Mouse (Mus musculus): ENCODE measurements around the gene Ranbp10. TPM values are rescaled to one million over a fixed set of nuclear protein-coding genes. Genes with fewer than 3 reads are reported as not detected.

Gene Ranbp10
- polyA plus RNA-seq, 1 experiment from 2014 or later = 17.0 TPM

DNA sequence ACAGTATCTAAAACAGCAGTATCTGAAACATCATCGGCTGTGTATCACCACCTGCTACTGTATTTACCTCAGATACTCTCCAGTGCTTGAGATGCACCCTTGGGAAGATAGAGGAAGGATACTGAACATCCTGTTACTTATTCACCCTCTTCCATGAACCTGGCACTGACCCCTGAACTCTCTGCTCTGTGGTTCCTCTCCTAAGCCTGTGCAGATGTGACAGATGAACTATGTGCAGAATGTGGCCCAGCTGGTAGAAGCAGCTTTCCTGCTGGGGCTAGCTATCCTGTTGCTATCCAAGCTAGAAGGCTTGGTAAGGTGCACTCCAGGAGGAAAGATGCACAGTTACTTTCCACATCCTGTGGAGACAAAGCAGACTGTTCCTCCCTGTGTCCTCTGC, 33.8 kb downstream of the Ranbp10 start:
- Histone ChIP-seq H3K9ac (ENCODE audit: low read length) (no peak overlapping the region), H3K27me3 (ENCODE audit: control insufficient read depth, insufficient read depth, low read length) (no peaks in the 10 kb centered on the region), H3K36me3 (ENCODE audit: control insufficient read depth, insufficient read depth, low read length) (peaks cover 4% of the 10 kb centered on the region; the same call in 1 of the 2 replicates), H3K9me3 (ENCODE audit: control insufficient read depth, low read length) (no peaks in the 10 kb centered on the region; the same call in 1 of the 2 replicates), H3K27ac (replicated peaks; ENCODE audit: low read depth, low read length) (no peak overlapping the region), H3K4me3 (ENCODE audit: low read depth, low read length) (no peak overlapping the region), H3K4me1 (ENCODE audit: control insufficient read depth, insufficient read depth, low read length) (no peaks in the 10 kb centered on the region), H3K4me2 (ENCODE audit: low read depth, severe bottlenecking) (no peak overlapping the region)
- 97% methylated on average over 1 of the region's 1 CpGs for WGBS
- ATAC-seq (ENCODE audit: insufficient number of reproducible peaks, low FRiP score, low TSS enrichment, low read depth) (no peak), DNase-seq (ENCODE audit: low spot score) (no peak)

DNA sequence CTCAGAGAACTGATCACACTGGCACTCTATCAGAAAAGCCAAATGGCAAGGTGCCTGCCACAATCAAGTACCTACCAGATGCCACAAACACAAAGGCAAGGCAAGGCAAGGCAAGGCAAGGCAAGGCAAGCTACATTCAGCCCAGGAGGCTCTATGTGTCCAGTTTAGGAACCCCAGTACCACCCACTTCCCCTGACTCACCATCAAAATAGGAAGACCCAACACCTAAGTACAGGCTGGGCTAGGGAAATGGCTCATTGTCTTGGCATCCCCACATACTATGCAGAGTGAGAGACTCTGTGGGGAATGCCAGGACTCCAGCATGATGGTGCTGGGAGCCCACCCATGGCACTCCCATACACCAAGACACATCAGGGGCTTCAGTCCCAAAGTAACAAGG, 37.5 kb downstream of the Ranbp10 start:
- no peak for DNase-seq (ENCODE audit: low spot score)
- no peaks in the 10 kb centered on the region for H3K27me3 ChIP-seq (ENCODE audit: control insufficient read depth, insufficient read depth, low read length)
- H3K9ac ChIP-seq (ENCODE audit: low read length) = no peak overlapping the region
- no peak for ATAC-seq (ENCODE audit: insufficient number of reproducible peaks, low FRiP score, low TSS enrichment, low read depth)
- no peak overlapping the region for H3K4me2 ChIP-seq (ENCODE audit: low read depth, severe bottlenecking)
- no peak overlapping the region for H3K4me3 ChIP-seq (ENCODE audit: low read depth, low read length)
- peaks cover 5% of the 10 kb centered on the region for H3K36me3 ChIP-seq (ENCODE audit: control insufficient read depth, insufficient read depth, low read length)
- H3K9me3 ChIP-seq (ENCODE audit: control insufficient read depth, low read length) = no peaks in the 10 kb centered on the region; the same call in 1 of the 2 replicates
- no peak overlapping the region for H3K27ac ChIP-seq (replicated peaks; ENCODE audit: low read depth, low read length)
- H3K4me1 ChIP-seq (ENCODE audit: control insufficient read depth, insufficient read depth, low read length) = no peaks in the 10 kb centered on the region

DNA sequence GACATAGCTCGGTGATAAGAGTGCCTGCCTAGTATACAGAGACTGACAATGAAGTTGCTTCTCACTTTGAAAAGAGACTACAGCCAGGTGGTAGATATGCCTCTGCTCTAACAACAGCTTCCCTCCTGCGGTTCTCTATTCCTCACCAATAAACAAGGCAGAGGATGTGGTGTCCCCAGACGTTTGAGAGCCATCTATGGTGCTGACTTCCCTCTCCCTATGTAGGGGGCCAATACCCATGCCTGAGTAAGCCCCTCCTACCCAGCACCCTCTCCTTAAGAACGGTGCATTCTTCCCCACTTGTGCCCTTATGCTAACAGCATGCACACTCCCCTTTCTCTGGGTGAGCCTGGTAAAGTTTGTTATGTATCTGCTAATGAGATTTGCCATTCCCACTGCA, 38.2 kb downstream of the Ranbp10 start:
- DNase-seq (ENCODE audit: low spot score) (no peak), ATAC-seq (ENCODE audit: insufficient number of reproducible peaks, low FRiP score, low TSS enrichment, low read depth) (no peak)
- Histone ChIP-seq H3K4me2 (ENCODE audit: low read depth, severe bottlenecking) (no peak overlapping the region), H3K9ac (ENCODE audit: low read length) (no peak overlapping the region), H3K36me3 (ENCODE audit: control insufficient read depth, insufficient read depth, low read length) (peaks cover 4% of the 10 kb centered on the region), H3K4me1 (ENCODE audit: control insufficient read depth, insufficient read depth, low read length) (no peaks in the 10 kb centered on the region), H3K4me3 (ENCODE audit: low read depth, low read length) (no peak overlapping the region), H3K9me3 (ENCODE audit: control insufficient read depth, low read length) (no peaks in the 10 kb centered on the region; the same call in 1 of the 2 replicates), H3K27ac (replicated peaks; ENCODE audit: low read depth, low read length) (no peak overlapping the region), H3K27me3 (ENCODE audit: control insufficient read depth, insufficient read depth, low read length) (no peaks in the 10 kb centered on the region)
- WGBS = 60% methylated on average over 4 of the region's 4 CpGs

DNA sequence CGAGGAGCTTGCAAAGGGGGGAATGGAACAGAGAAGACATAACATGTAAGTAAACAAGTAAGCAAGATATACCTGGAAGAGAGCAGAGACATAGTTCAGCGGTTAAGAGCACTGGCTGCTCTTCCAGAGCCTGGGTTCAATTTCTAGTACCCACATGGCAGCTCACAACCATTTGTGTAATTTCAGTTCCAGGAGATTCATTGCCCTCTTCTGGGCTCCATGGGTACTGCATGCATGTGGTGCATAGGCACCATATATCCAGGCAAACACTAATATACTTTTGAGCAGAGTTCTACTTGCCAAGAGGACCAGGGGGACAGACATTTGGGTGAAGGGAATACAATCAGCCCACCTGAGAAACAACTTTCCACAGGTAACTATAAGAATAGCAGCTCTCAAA, 38.9 kb downstream of the Ranbp10 start:
- DNase-seq (ENCODE audit: low spot score) (peak; percentile 73), ATAC-seq (ENCODE audit: insufficient number of reproducible peaks, low FRiP score, low TSS enrichment, low read depth) (no peak)
- WGBS = 90% methylated on average over 2 of the region's 2 CpGs

DNA sequence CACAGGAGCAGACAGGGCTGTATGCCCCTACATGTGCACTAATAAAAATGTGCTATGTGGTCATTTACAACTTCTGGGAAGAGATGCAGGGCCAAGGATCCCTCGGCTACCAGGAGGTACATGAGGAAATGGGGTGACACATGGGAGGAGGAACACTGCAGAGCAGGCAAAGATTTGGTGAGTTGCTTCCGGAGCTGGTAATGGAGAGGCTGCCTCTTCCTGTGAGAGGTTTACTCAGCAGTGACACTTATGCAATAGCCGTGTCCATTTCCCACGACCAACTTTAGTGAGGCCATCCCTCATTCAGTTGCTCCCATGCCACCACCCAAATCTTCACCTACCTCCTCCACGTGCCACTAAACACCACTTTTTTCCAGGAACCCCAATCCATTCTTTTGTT, 46.9 kb downstream of the Ranbp10 start:
- no peak overlapping the region for H3K4me3 ChIP-seq (ENCODE audit: low read depth, low read length)
- DNase-seq (ENCODE audit: low spot score) (no peak), ATAC-seq (ENCODE audit: insufficient number of reproducible peaks, low FRiP score, low TSS enrichment, low read depth) (no peak)
- H3K27me3 ChIP-seq (ENCODE audit: control insufficient read depth, insufficient read depth, low read length) = no peaks in the 10 kb centered on the region
- H3K4me1 ChIP-seq (ENCODE audit: control insufficient read depth, insufficient read depth, low read length) = no peaks in the 10 kb centered on the region
- H3K9ac ChIP-seq (ENCODE audit: low read length) = no peak overlapping the region
- H3K4me2 ChIP-seq (ENCODE audit: low read depth, severe bottlenecking) = no peak overlapping the region
- peaks cover 18% of the 10 kb centered on the region; the same call in 1 of the 2 replicates for H3K36me3 ChIP-seq (ENCODE audit: control insufficient read depth, insufficient read depth, low read length)
- WGBS = 93% methylated on average over 5 of the region's 5 CpGs
- no peaks in the 10 kb centered on the region for H3K9me3 ChIP-seq (ENCODE audit: control insufficient read depth, low read length)
- H3K27ac ChIP-seq (replicated peaks; ENCODE audit: low read depth, low read length) = no peak overlapping the region

More for the DNA sequence above, 38.9 kb downstream of the Ranbp10 start:
- H3K9ac ChIP-seq (ENCODE audit: low read length) = no peak overlapping the region
- no peak overlapping the region for H3K4me3 ChIP-seq (ENCODE audit: low read depth, low read length)
- H3K9me3 ChIP-seq (ENCODE audit: control insufficient read depth, low read length) = no peaks in the 10 kb centered on the region; the same call in 1 of the 2 replicates
- H3K4me2 ChIP-seq (ENCODE audit: low read depth, severe bottlenecking) = no peak overlapping the region
- no peaks in the 10 kb centered on the region for H3K4me1 ChIP-seq (ENCODE audit: control insufficient read depth, insufficient read depth, low read length)
- no peak overlapping the region for H3K27ac ChIP-seq (replicated peaks; ENCODE audit: low read depth, low read length)
- no peaks in the 10 kb centered on the region for H3K27me3 ChIP-seq (ENCODE audit: control insufficient read depth, insufficient read depth, low read length)
- H3K36me3 ChIP-seq (ENCODE audit: control insufficient read depth, insufficient read depth, low read length) = peaks cover 3% of the 10 kb centered on the region; the same call in 1 of the 2 replicates

DNA sequence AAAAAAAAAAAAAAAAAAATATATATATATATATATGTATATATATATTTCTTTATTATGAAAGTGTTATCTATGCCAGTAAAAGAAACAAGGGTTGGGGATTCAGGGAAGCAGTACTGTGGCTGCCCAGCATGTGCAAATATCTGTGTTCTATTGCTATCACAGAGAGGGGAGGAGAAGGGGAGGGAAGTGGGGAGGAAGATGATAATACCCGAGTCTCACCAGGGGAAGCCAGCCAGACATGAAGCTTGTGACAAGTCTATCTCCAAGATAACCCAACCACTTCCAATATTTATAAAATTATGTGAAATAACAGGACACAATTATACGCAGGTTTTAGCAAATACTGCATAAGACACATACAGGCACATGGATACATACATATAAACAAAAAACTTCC, 49.3 kb downstream of the Ranbp10 start:
- Histone ChIP-seq H3K27ac (replicated peaks; ENCODE audit: low read depth, low read length) (no peak overlapping the region), H3K4me2 (ENCODE audit: low read depth, severe bottlenecking) (no peak overlapping the region), H3K4me1 (ENCODE audit: control insufficient read depth, insufficient read depth, low read length) (no peaks in the 10 kb centered on the region), H3K9me3 (ENCODE audit: control insufficient read depth, low read length) (no peaks in the 10 kb centered on the region), H3K9ac (ENCODE audit: low read length) (no peak overlapping the region), H3K27me3 (ENCODE audit: control insufficient read depth, insufficient read depth, low read length) (no peaks in the 10 kb centered on the region), H3K4me3 (ENCODE audit: low read depth, low read length) (no peak overlapping the region), H3K36me3 (ENCODE audit: control insufficient read depth, insufficient read depth, low read length) (peaks cover 35% of the 10 kb centered on the region)
- DNase-seq (ENCODE audit: low spot score) (no peak), ATAC-seq (ENCODE audit: insufficient number of reproducible peaks, low FRiP score, low TSS enrichment, low read depth) (no peak)
- 87% methylated on average over 2 of the region's 2 CpGs for WGBS

DNA sequence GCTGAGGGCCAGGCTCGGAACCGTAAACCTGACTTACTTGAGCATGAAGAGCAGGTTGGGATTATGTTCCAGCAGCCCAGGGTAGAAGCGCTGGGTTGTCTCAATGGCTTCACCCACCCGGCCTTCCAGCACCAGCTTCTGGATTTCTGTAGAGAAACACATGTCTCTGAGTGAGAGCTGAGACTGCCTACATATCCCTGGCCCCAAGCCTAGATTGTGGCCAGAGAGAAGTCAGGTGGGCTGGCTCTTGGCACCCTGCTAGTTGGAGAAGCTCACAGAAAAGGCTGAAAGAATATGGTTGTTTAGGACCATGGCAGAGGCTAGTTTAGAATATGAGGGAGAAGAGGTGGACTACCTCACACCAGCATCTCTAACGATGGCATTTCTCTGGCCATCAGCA, 52.7 kb downstream of the Ranbp10 start:
- H3K4me1 ChIP-seq (ENCODE audit: control insufficient read depth, insufficient read depth, low read length) = no peaks in the 10 kb centered on the region
- DNase-seq (ENCODE audit: low spot score) (no peak), ATAC-seq (ENCODE audit: insufficient number of reproducible peaks, low FRiP score, low TSS enrichment, low read depth) (no peak)
- peaks cover 36% of the 10 kb centered on the region for H3K36me3 ChIP-seq (ENCODE audit: control insufficient read depth, insufficient read depth, low read length)
- no peak overlapping the region for H3K9ac ChIP-seq (ENCODE audit: low read length)
- WGBS = 94% methylated on average over 5 of the region's 5 CpGs
- no peaks in the 10 kb centered on the region for H3K27me3 ChIP-seq (ENCODE audit: control insufficient read depth, insufficient read depth, low read length)
- H3K27ac ChIP-seq (replicated peaks; ENCODE audit: low read depth, low read length) = 0 out of 2 replicates have a peak overlapping the region, but pooled peaks have one; percentile 14
- no peak overlapping the region for H3K4me3 ChIP-seq (ENCODE audit: low read depth, low read length)
- no peaks in the 10 kb centered on the region for H3K9me3 ChIP-seq (ENCODE audit: control insufficient read depth, low read length)
- H3K4me2 ChIP-seq (ENCODE audit: low read depth, severe bottlenecking) = no peak overlapping the region

DNA sequence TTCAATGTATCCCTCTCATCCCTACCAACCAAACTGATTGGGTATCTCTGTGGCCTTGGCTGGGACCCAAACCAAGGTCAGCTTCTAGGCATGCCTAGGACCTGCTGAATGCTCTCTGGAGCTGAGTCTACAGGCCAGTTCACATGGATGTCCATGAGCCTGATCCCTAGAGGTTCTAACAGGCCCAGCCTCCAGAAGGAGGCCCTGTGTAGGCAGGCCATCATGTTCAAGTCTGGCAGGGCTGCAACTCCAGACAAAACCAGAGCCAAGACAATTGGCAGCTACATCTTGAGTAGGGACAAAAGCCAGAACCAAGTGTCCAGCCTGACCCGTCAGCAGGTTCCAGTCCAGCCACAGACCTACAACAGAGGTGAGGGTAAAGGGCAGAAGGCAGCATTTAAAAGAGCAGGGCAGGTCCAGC, 53.7 kb downstream of the Ranbp10 start:
- Histone ChIP-seq H3K9ac (ENCODE audit: low read length) (no peak overlapping the region), H3K9me3 (ENCODE audit: control insufficient read depth, low read length) (no peaks in the 10 kb centered on the region), H3K4me3 (ENCODE audit: low read depth, low read length) (no peak overlapping the region), H3K27ac (replicated peaks; ENCODE audit: low read depth, low read length) (no peak overlapping the region), H3K36me3 (ENCODE audit: control insufficient read depth, insufficient read depth, low read length) (peaks cover 40% of the 10 kb centered on the region), H3K4me2 (ENCODE audit: low read depth, severe bottlenecking) (no peak overlapping the region), H3K4me1 (ENCODE audit: control insufficient read depth, insufficient read depth, low read length) (no peaks in the 10 kb centered on the region), H3K27me3 (ENCODE audit: control insufficient read depth, insufficient read depth, low read length) (no peaks in the 10 kb centered on the region)
- ATAC-seq (ENCODE audit: insufficient number of reproducible peaks, low FRiP score, low TSS enrichment, low read depth) (no peak), DNase-seq (ENCODE audit: low spot score) (no peak)
- 100% methylated on average over 1 of the region's 1 CpGs for WGBS

All from limb, embryonic 11.5 days (tissue).